Mouse (Mus musculus): Measurements from ENCODE around the gene Gpr157. TPM values are rescaled to one million over a fixed set of nuclear protein-coding genes. Genes with fewer than 3 reads are reported as not detected.

Gene Gpr157
- polyA plus RNA-seq, 1 experiment = 5.1 TPM

GRCm38 (mm10) chr4:150098880-150099279, 11.7 kb downstream of the Gpr157 start:
- no peaks in the 10 kb centered on the region for H3K4me1 ChIP-seq (ENCODE audit: control insufficient read depth, insufficient read depth, low read length)
- no peak overlapping the region for H3K27ac ChIP-seq (ENCODE audit: insufficient read depth, low read depth, low read length)
- H3K4me3 ChIP-seq (ENCODE audit: insufficient read depth, low read length) = no peak overlapping the region
- TF ChIP-seq POLR2A (IDR thresholded peaks at IDR 0.05; ENCODE audit: borderline replicate concordance, low read depth, low read length) (no peak), CTCF (IDR thresholded peaks at IDR 0.05; ENCODE audit: low read depth, low read length) (peak; percentile 69)

DNA sequence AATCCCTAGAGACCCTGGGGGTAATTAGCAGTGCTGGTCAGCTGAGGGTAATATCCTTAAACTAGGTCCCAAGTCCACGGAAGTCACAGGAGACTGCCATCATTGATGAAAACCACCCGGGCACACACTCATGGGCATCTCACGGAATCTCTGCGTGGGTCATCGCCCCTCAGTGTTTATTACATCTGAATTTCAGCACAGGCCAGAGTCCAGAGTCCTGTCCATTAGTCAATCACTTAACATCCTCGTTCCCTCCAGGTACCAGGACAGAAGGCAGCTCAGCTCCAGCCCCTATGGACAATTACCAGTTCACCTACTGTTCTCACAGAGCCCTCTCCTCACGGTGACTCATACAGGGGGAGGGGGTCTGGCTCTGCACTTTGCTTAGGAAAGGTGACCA, 15.7 kb downstream of the Gpr157 start:
- peaks cover 7% of the 10 kb centered on the region for H3K4me1 ChIP-seq (ENCODE audit: control insufficient read depth, insufficient read depth, low read length)

DNA sequence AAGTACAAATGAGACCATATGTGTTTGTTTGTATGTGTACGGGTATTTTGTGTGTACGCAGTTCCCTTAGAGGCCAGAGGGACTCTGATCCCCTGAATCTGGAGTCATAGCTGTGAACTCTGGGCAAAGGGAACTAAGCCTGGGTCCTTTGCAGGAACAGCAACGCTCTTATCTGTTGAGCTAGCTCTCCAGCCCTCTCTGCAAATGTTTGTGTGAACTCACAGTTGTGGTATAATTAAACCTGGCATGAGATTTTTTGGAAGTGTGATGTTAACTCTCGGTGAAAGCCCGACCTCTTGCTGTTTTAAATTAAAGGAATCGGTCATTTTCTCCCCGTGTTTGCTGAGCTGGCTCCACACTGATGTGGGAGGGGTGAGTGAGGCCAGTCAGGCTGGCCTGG, 18.5 kb downstream of the Gpr157 start:
- TF ChIP-seq POLR2A (IDR thresholded peaks at IDR 0.05; ENCODE audit: borderline replicate concordance, low read depth, low read length) (no peak), CTCF (IDR thresholded peaks at IDR 0.05; ENCODE audit: low read depth, low read length) (no peak)
- H3K4me1 ChIP-seq (ENCODE audit: control insufficient read depth, insufficient read depth, low read length) = peaks cover 7% of the 10 kb centered on the region
- H3K4me3 ChIP-seq (ENCODE audit: insufficient read depth, low read length) = no peak overlapping the region
- no peak overlapping the region for H3K27ac ChIP-seq (ENCODE audit: insufficient read depth, low read depth, low read length)

More for the DNA sequence above, 15.7 kb downstream of the Gpr157 start:
- TF ChIP-seq POLR2A (IDR thresholded peaks at IDR 0.05; ENCODE audit: borderline replicate concordance, low read depth, low read length) (no peak), CTCF (IDR thresholded peaks at IDR 0.05; ENCODE audit: low read depth, low read length) (no peak)
- H3K27ac ChIP-seq (ENCODE audit: insufficient read depth, low read depth, low read length) = no peak overlapping the region
- H3K4me3 ChIP-seq (ENCODE audit: insufficient read depth, low read length) = no peak overlapping the region

- no peak overlapping the region for H3K27ac ChIP-seq (ENCODE audit: insufficient read depth, low read depth, low read length)
- no peak overlapping the region for H3K4me3 ChIP-seq (ENCODE audit: insufficient read depth, low read length)
- peaks cover 7% of the 10 kb centered on the region for H3K4me1 ChIP-seq (ENCODE audit: control insufficient read depth, insufficient read depth, low read length)
- no peak for TF ChIP-seq CTCF (IDR thresholded peaks at IDR 0.05; ENCODE audit: low read depth, low read length)
- no peak for TF ChIP-seq POLR2A (IDR thresholded peaks at IDR 0.05; ENCODE audit: borderline replicate concordance, low read depth, low read length)
These were observed 19.5 kb downstream of the Gpr157 start for GRCm38 (mm10) chr4:150106637-150107036.

DNA sequence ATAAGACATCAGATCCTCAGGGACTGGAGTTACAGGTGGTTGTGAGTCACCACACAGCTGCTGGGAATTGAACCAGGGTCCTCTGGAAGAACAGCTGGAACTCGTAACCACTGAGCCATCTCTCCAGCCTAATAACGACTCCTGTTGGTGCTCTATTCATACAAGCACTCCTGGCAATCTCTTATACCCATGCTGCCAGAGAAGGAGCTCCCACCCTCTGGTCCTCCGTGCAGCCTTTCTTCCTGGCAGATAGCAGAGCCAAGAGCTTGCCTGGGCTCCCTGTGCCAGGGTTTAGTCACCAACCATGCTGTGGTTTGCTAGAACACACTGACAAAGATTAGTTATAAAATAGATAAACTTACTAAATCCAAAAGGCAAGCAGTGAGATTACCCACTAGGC, 22.5 kb downstream of the Gpr157 start:
- Histone ChIP-seq H3K4me1 (ENCODE audit: control insufficient read depth, insufficient read depth, low read length) (peaks cover 10% of the 10 kb centered on the region), H3K27ac (ENCODE audit: insufficient read depth, low read depth, low read length) (no peak overlapping the region), H3K4me3 (ENCODE audit: insufficient read depth, low read length) (no peak overlapping the region)
- no peak for TF ChIP-seq POLR2A (IDR thresholded peaks at IDR 0.05; ENCODE audit: borderline replicate concordance, low read depth, low read length)

DNA sequence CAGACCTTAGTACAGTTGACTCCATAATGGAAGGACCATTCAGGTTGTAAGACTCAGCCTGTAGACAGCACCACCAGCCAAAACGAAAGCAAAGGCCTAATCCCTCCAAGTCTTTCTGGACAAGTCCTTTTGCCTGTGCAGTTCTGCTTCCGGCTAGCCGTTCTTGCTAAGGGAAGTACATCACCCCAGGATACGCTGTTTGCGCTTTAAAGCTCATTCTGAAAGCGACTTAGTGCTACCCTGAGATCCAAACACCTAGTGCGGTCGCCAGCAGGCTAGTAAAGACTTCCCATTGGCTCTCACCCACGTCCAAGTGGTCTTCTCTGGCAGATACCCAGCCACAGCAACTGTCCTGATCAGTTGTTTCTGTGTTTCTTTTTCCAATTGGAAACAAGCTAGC, 23.2 kb downstream of the Gpr157 start:
- Histone ChIP-seq H3K4me1 (ENCODE audit: control insufficient read depth, insufficient read depth, low read length) (peaks cover 10% of the 10 kb centered on the region), H3K27ac (ENCODE audit: insufficient read depth, low read depth, low read length) (no peak overlapping the region), H3K4me3 (ENCODE audit: insufficient read depth, low read length) (no peak overlapping the region)
- no peak for TF ChIP-seq CTCF (IDR thresholded peaks at IDR 0.05; ENCODE audit: low read depth, low read length)
- no peak for TF ChIP-seq POLR2A (IDR thresholded peaks at IDR 0.05; ENCODE audit: borderline replicate concordance, low read depth, low read length)

DNA sequence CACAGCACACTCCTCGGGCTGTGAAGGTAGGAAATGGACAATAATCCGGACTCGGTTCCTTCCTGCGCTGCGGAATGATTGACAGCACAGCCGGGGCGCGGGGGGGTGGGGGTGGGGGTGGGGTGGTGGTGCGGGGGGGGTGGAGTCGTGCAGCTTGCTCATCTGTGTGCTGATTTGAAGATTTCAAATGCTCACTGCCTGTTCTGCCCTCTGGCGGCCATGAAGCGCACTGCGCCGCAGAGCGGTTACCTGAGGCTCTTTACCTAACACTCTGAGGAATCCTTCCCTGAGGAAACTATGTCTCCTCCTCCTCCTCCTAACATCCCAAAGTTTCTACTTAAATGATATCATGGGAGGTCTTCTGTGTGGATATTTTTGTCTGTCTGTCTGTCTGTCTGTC, 25.7 kb downstream of the Gpr157 start:
- Histone ChIP-seq H3K4me1 (ENCODE audit: control insufficient read depth, insufficient read depth, low read length) (peaks cover 9% of the 10 kb centered on the region), H3K27ac (ENCODE audit: insufficient read depth, low read depth, low read length) (no peak overlapping the region), H3K4me3 (ENCODE audit: insufficient read depth, low read length) (no peak overlapping the region)
- TF ChIP-seq CTCF (IDR thresholded peaks at IDR 0.05; ENCODE audit: low read depth, low read length) (peak; percentile 76), POLR2A (IDR thresholded peaks at IDR 0.05; ENCODE audit: borderline replicate concordance, low read depth, low read length) (no peak)

- Histone ChIP-seq H3K4me1 (ENCODE audit: control insufficient read depth, insufficient read depth, low read length) (peaks cover 10% of the 10 kb centered on the region), H3K27ac (ENCODE audit: insufficient read depth, low read depth, low read length) (no peak overlapping the region), H3K4me3 (ENCODE audit: insufficient read depth, low read length) (no peak overlapping the region)
- TF ChIP-seq CTCF (IDR thresholded peaks at IDR 0.05; ENCODE audit: low read depth, low read length) (no peak), POLR2A (IDR thresholded peaks at IDR 0.05; ENCODE audit: borderline replicate concordance, low read depth, low read length) (no peak)
These were observed 27.4 kb downstream of the Gpr157 start for GRCm38 (mm10) chr4:150114505-150115061.

- Histone ChIP-seq H3K4me3 (ENCODE audit: insufficient read depth, low read length) (no peak overlapping the region), H3K27ac (ENCODE audit: insufficient read depth, low read depth, low read length) (peak overlapping the region; percentile 53; the same call in 1 of the 2 replicates), H3K4me1 (ENCODE audit: control insufficient read depth, insufficient read depth, low read length) (peaks cover 18% of the 10 kb centered on the region)
- TF ChIP-seq CTCF (IDR thresholded peaks at IDR 0.05; ENCODE audit: low read depth, low read length) = no peak
- TF ChIP-seq POLR2A (IDR thresholded peaks at IDR 0.05; ENCODE audit: borderline replicate concordance, low read depth, low read length) = no peak
These were observed 30.1 kb downstream of the Gpr157 start for GRCm38 (mm10) chr4:150117311-150117710.

DNA sequence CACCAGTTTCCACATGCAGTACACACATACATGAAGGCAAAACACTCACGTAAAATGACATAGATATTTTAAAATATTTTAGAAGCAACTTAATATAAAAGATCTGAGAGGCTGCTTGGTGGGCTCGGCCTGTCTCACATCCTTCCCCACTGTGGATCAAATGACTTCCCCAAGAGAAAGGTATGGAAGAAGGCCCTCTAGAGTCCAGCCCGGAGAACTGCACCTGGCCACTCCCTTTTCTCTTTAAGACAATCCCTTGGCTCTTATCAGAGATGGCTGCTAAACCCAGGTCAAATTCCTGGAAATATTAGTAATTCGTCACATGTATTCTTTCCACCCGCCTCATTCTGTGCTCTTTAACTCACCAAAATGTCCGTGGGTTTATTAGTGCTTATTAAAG, 31.0 kb downstream of the Gpr157 start:
- no peak overlapping the region for H3K27ac ChIP-seq (ENCODE audit: insufficient read depth, low read depth, low read length)
- no peak overlapping the region for H3K4me3 ChIP-seq (ENCODE audit: insufficient read depth, low read length)
- H3K4me1 ChIP-seq (ENCODE audit: control insufficient read depth, insufficient read depth, low read length) = peaks cover 15% of the 10 kb centered on the region
- no peak for TF ChIP-seq POLR2A (IDR thresholded peaks at IDR 0.05; ENCODE audit: borderline replicate concordance, low read depth, low read length)
- TF ChIP-seq CTCF (IDR thresholded peaks at IDR 0.05; ENCODE audit: low read depth, low read length) = no peak

GRCm38 (mm10) chr4:150119055-150119454, 31.9 kb downstream of the Gpr157 start, which contains the start of gene Slc2a5:
Slc2a5 (plus strand) TSS chr4:150119283.
- Histone ChIP-seq H3K4me3 (ENCODE audit: insufficient read depth, low read length) (no peak within 1 kb of the TSS), H3K4me1 (ENCODE audit: control insufficient read depth, insufficient read depth, low read length) (peaks cover 15% of the 10 kb centered on the region), H3K27ac (ENCODE audit: insufficient read depth, low read depth, low read length) (no peak within 1 kb of the TSS)
- TF ChIP-seq CTCF (IDR thresholded peaks at IDR 0.05; ENCODE audit: low read depth, low read length) (no peak), POLR2A (IDR thresholded peaks at IDR 0.05; ENCODE audit: borderline replicate concordance, low read depth, low read length) (no peak)

Data from bone marrow macrophage, adult 2 months (primary cell).